9 mouse cellular contexts compared by ENCODE assay signal in the genomic region with DNA sequence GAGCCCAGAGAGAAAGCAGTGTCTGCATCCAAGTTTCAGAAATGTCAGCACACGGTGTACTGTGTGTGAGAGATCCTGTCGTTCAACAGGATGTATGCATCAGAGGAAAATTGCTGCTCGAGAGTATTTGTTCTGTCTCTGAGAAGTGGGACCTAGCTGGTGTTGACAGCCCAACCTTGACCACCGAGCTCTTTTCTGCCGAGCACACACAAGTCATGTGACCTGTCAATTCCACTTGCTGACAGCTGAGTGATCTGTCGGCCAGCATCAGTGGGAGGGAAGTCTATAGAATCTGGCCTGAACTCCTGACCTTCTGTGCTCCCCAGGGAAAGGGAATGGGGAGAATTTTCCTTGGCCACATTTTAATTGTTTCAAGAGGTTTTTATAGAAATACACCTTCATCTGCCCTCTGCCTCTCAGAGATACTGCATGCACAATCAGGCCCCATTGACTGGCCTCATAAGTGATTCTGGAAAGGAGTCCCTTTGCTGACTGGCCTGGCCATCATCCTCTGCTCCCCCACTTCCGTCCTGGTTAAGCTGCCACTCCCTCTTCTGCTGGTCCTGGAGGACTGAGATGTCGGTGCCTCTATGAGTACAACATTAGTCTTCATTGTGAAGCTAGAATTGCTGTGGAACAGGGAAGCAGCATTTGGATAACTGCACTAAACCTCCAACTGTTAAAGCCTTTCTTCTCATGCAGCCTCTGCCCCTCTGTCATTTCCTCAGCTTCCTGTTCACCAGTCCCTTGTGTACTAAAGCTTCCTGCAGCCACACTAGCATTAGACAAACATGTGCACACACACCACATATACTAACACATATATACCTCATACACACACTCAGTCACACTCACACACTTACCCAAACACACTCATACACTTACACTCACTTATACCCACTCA. TPM values are rescaled to one million over a fixed set of nuclear protein-coding genes. Genes with fewer than 3 reads are reported as not detected.
DNase-seq lines count a peak whose midpoint lies in the region; ATAC-seq and TF ChIP-seq lines count a peak whose summit lies in the region.
"Had no signal": no experiment of that assay in that cellular context is flagged by ENCODE, and none has a peak within 500 bp of the region (broad histone marks: within the 10 kb centered on the region; RNA-seq: fewer than 3 reads in every experiment).

No protein-coding gene starts in this region.

- no peaks in the 10 kb centered on the region for H3K9me3 ChIP-seq in lung, embryonic 14.5 days (ENCODE audit: low read depth, low read length)
- H3K9me3 ChIP-seq in embryonic facial prominence, embryonic 14.5 days (ENCODE audit: control insufficient read depth, low read length) = no peaks in the 10 kb centered on the region
- no peaks in the 10 kb centered on the region for H3K9me3 ChIP-seq in midbrain, embryonic 13.5 days

- no peak overlapping the region for H3K4me3 ChIP-seq in lung, embryonic 14.5 days (ENCODE audit: low read depth, low read length)
- no peak overlapping the region for H3K4me3 ChIP-seq in lung, adult 2 months (replicated peaks; ENCODE audit: extremely low read depth, low read depth, low read length)
- H3K4me3 ChIP-seq in embryonic facial prominence, embryonic 14.5 days (ENCODE audit: low read depth, low read length) = no peak overlapping the region
- no peak overlapping the region for H3K4me3 ChIP-seq in midbrain, embryonic 13.5 days (replicated peaks)

- H3K27ac ChIP-seq in lung, embryonic 14.5 days (ENCODE audit: low read depth) = no peak overlapping the region; the same call in 1 of the 2 replicates
- H3K27ac ChIP-seq in embryonic facial prominence, embryonic 14.5 days (replicated peaks; ENCODE audit: low read depth, low read length) = no peak overlapping the region
- peak overlapping the region; percentile 41 for H3K27ac ChIP-seq in midbrain, embryonic 13.5 days

- H3K9ac ChIP-seq in lung, embryonic 14.5 days = no peak overlapping the region
- H3K9ac ChIP-seq in embryonic facial prominence, embryonic 14.5 days (ENCODE audit: low read depth, low read length) = no peak overlapping the region
- no peak overlapping the region for H3K9ac ChIP-seq in midbrain, embryonic 13.5 days (replicated peaks)

- no peak for DNase-seq in lung, embryonic 14.5 days
- DNase-seq in lung, adult 2 months = no peak
- DNase-seq in embryonic facial prominence, embryonic 14.5 days (ENCODE audit: low spot score) = peak; percentile 9
- peak; percentile 30 for DNase-seq in heart, postnatal 4 days
- DNase-seq in thymus, adult 18-20 months = no peak
- no peak for DNase-seq in adrenal gland, postnatal 10 days
- DNase-seq: cerebellum, adult 11-12 months; kidney, adult 2 months had no signal

- TF ChIP-seq POLR2A in lung, adult 2 months (IDR thresholded peaks at IDR 0.05; ENCODE audit: borderline replicate concordance, extremely low read depth, low read depth, low read length) = no peak

- H3K27me3 ChIP-seq in lung, embryonic 14.5 days (ENCODE audit: insufficient read depth, low read length) = no peaks in the 10 kb centered on the region
- no peaks in the 10 kb centered on the region for H3K27me3 ChIP-seq in embryonic facial prominence, embryonic 14.5 days (replicated peaks; ENCODE audit: control insufficient read depth, insufficient read depth, low read length)
- H3K27me3 ChIP-seq in midbrain, embryonic 13.5 days = no peaks in the 10 kb centered on the region

- peak; percentile 51; the same call in 1 of the 2 replicates for ATAC-seq in lung, embryonic 14.5 days (ENCODE audit: insufficient read depth)
- no peak for ATAC-seq in embryonic facial prominence, embryonic 14.5 days (ENCODE audit: low read depth)
- 0 out of 2 replicates have a peak, but pooled peaks have one; percentile 28 for ATAC-seq in midbrain, embryonic 13.5 days

- 10% methylated on average over 8 of the region's 8 CpGs for WGBS in lung, embryonic 14.5 days
- WGBS in lung, adult 2 months = 9% methylated on average over 8 of the region's 8 CpGs
- WGBS in embryonic facial prominence, embryonic 14.5 days = 20% methylated on average over 8 of the region's 8 CpGs
- 23% methylated on average over 8 of the region's 8 CpGs for WGBS in midbrain, embryonic 13.5 days

- no peak overlapping the region for H3K4me2 ChIP-seq in lung, embryonic 14.5 days
- no peak overlapping the region for H3K4me2 ChIP-seq in embryonic facial prominence, embryonic 14.5 days (ENCODE audit: low read depth, low read length)
- no peak overlapping the region for H3K4me2 ChIP-seq in midbrain, embryonic 13.5 days (replicated peaks)

- no peaks in the 10 kb centered on the region for H3K4me1 ChIP-seq in lung, embryonic 14.5 days (ENCODE audit: insufficient read depth)
- 0 out of 2 replicates have a peak, but pooled peaks cover 3% of the 10 kb centered on the region for H3K4me1 ChIP-seq in lung, adult 2 months (ENCODE audit: control insufficient read depth, insufficient read depth, low read length)
- H3K4me1 ChIP-seq in embryonic facial prominence, embryonic 14.5 days (ENCODE audit: control insufficient read depth, insufficient read depth, low read length) = no peaks in the 10 kb centered on the region
- peaks cover 29% of the 10 kb centered on the region for H3K4me1 ChIP-seq in midbrain, embryonic 13.5 days (replicated peaks)

- H3K36me3 ChIP-seq in lung, embryonic 14.5 days (ENCODE audit: insufficient read depth) = peaks cover 6% of the 10 kb centered on the region; the same call in 1 of the 2 replicates
- H3K36me3 ChIP-seq in embryonic facial prominence, embryonic 14.5 days (ENCODE audit: control insufficient read depth, insufficient read depth, low read length) = no peaks in the 10 kb centered on the region
- H3K36me3 ChIP-seq in midbrain, embryonic 13.5 days = peaks cover 46% of the 10 kb centered on the region

- no peak for TF ChIP-seq CTCF in lung, embryonic 14.5 days (IDR thresholded peaks at IDR 0.05; ENCODE audit: low read depth)
- TF ChIP-seq CTCF in lung, adult 2 months (IDR thresholded peaks at IDR 0.05; ENCODE audit: insufficient read depth, low read length) = no peak

RNA-seq across cellular contexts. Expression of a gene that starts 59.3 kb away (rescaled TPM):
- polyA plus RNA-seq in lung, embryonic 14.5 days (2014; fragmentation: Nextera tagmentation; extraction: Ambion mirVana) = 67.7 and 71.5 TPM in 2 replicates
- 2.1 and 2.6 TPM in 2 replicates for polyA plus RNA-seq in lung, adult 2 months (2012; rRNA removed)
- polyA plus RNA-seq in embryonic facial prominence, embryonic 14.5 days (2014; fragmentation: Nextera tagmentation; extraction: Ambion mirVana) = 27.8 and 35.2 TPM in 2 replicates
- total RNA-seq in heart, postnatal 4 days (2021) = 1 to 10 TPM; 6.5 to 7.3 TPM
- polyA plus RNA-seq in midbrain, embryonic 13.5 days (2015; fragmentation: Nextera tagmentation; extraction: Ambion mirVana) = 8.6 and 9.7 TPM in 2 replicates
- total RNA-seq in adrenal gland, postnatal 10 days (2021) = 10 to 100 TPM in 1 of 2 experiments, 1 to 10 TPM in 1; 7.7 to 13.2 TPM

Comparison
In these comparisons a context has a peak if more than half of its experiments do, and no peak if none do; other contexts are left out.
1. DNase-seq: peak in embryonic facial prominence, embryonic 14.5 days (single experiment) and heart, postnatal 4 days (single experiment); none in lung, embryonic 14.5 days (single experiment), lung, adult 2 months (single experiment), thymus, adult 18-20 months (0 of 2) and adrenal gland, postnatal 10 days (single experiment).